Mouse (Mus musculus) spleen, adult 2 months (tissue): ENCODE data around the gene Mylip.

Source experiments
- CTCF ChIP-seq: fragments of 200-500 bp; IDR thresholded peaks from 2 replicates; pipeline ENCODE4 v1.5.1; 2011; ENCODE audit warnings: mild to moderate bottlenecking, inconsistent platforms; ENCODE audit not compliant: insufficient read depth, insufficient read length, insufficient replicate concordance; ENCODE audit errors: extremely low read depth
- POLR2A ChIP-seq: fragments of 200-500 bp; IDR thresholded peaks from 2 replicates; pipeline ENCODE4 v1.6.1; 2011; ENCODE audit warnings: low read depth, low read length, inconsistent platforms

DNA sequence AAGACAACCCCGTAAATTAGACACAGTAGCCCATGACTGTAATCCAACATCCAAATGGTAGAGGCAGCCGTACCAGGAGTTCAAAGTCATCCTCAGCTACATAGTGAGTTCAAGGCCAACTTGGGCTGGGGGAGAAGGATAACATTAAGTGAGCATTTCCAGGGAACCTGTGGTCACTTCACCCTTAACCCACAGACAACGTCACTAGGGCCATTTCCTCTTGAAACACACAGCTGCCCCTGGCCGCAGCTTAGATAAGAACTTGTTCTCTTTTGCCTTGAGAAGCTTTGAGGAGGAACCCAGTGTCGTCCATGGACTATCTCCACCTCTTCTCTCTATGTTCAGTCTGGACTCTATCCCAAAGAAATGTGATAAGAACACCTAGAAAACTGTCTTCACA, 31.3 kb upstream of the Mylip start:
- TF ChIP-seq POLR2A (no peak), CTCF (no peak)
